Comparison of ENCODE assay signal across 8 mouse cellular contexts in the genomic region with DNA sequence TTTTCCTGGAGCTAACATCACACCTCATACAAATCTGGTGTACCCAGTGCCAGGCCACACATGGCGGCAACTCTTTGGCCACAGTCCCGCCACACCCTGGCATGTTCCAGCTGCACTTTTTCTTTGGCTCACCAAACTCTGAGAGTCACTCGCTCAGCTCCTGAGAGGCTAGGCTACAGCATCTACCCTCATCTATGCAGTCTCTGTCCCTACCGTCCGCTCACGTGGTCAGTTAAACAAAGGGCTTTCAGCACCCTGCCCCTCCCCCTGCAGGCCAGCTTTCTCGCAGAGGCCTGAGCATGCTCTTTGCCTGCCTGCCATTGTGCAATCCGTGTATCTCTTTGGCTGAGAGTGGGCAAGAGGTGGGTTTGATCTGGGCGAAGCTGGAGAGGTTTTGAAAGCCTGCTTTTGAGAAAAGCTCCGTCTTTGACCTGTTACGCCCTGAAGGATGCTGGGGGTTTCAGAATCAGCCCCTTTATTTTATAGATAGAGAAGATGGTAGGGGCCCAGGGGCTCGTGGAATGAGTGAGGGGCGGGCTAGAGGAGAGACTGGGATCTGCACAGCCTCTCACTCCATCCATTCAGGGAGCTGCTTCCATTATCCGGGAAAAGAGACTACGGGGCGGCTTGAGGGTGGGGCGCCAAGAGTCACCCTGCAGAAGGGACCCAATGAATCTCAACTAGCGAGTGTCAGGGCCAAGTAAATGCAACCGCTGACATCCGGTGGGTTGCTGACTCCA.
DNase-seq lines count a peak whose midpoint lies in the region; ATAC-seq lines count a peak whose summit lies in the region.

No protein-coding gene starts in this region.

- H3K4me2 ChIP-seq in hindbrain, embryonic 16.5 days (ENCODE audit: low read length): peak overlapping the region; percentile 3; the same call in 1 of the 2 replicates
- peak overlapping the region; percentile 27 for H3K4me2 ChIP-seq in midbrain, embryonic 12.5 days (replicated peaks)

- intact Hi-C loops in gastrocnemius, postnatal 36 days (cut with DNase I): no loop called here

- H3K36me3 ChIP-seq in hindbrain, embryonic 16.5 days (ENCODE audit: control insufficient read depth, insufficient read depth, low read length): no peaks in the 10 kb centered on the region
- no peaks in the 10 kb centered on the region for H3K36me3 ChIP-seq in midbrain, embryonic 12.5 days

- peak; percentile 19 for DNase-seq in adrenal gland, postnatal 14 days
- DNase-seq in adrenal gland, adult 18-20 months (ENCODE audit: low spot score in 2 of 2): no peak
- peak; percentile 59 to 64 for DNase-seq in cerebellum, postnatal 14 days
- DNase-seq in gastrocnemius, postnatal 36 days: no peak
- DNase-seq in kidney, adult 11 months: no peak

- H3K4me1 ChIP-seq in hindbrain, embryonic 16.5 days (ENCODE audit: control insufficient read depth, insufficient read depth, low read depth, low read length): peaks cover 8% of the 10 kb centered on the region; the same call in 1 of the 2 replicates
- peaks cover 17% of the 10 kb centered on the region for H3K4me1 ChIP-seq in midbrain, embryonic 12.5 days

- ATAC-seq in hindbrain, embryonic 16.5 days: peak; percentile 84; the same call in 1 of the 2 replicates
- peak; percentile 87 for ATAC-seq in midbrain, embryonic 12.5 days (ENCODE audit: low FRiP score, low read depth)
- ATAC-seq in granulocyte monocyte progenitor cell, adult 5-6 weeks (replicated peaks; ENCODE audit: poor library complexity, severe bottlenecking): no peak

- 0 out of 2 replicates have a peak overlapping the region, but pooled peaks have one; percentile 9 for H3K27ac ChIP-seq in hindbrain, embryonic 16.5 days (ENCODE audit: low read depth, low read length)
- peak overlapping the region; percentile 82 for H3K27ac ChIP-seq in midbrain, embryonic 12.5 days (replicated peaks)

- H3K9ac ChIP-seq in hindbrain, embryonic 16.5 days (ENCODE audit: low read depth, low read length): 0 out of 2 replicates have a peak overlapping the region, but pooled peaks have one; percentile 13
- H3K9ac ChIP-seq in midbrain, embryonic 12.5 days (replicated peaks): peak overlapping the region; percentile 24

- H3K9me3 ChIP-seq in hindbrain, embryonic 16.5 days (ENCODE audit: control insufficient read depth, low read length): no peaks in the 10 kb centered on the region
- H3K9me3 ChIP-seq in midbrain, embryonic 12.5 days: peaks cover 8% of the 10 kb centered on the region; the same call in 1 of the 2 replicates

- H3K27me3 ChIP-seq in hindbrain, embryonic 16.5 days (replicated peaks; ENCODE audit: control insufficient read depth, insufficient read depth, low read length): no peaks in the 10 kb centered on the region
- H3K27me3 ChIP-seq in midbrain, embryonic 12.5 days: peaks cover 20% of the 10 kb centered on the region

- no peak overlapping the region for H3K4me3 ChIP-seq in hindbrain, embryonic 16.5 days (ENCODE audit: low read length)
- H3K4me3 ChIP-seq in midbrain, embryonic 12.5 days: no peak overlapping the region

- WGBS in hindbrain, embryonic 16.5 days: 16% methylated on average over 20 of the region's 20 CpGs
- 30% methylated on average over 20 of the region's 20 CpGs for whole genome bisulfite sequencing in midbrain, embryonic 12.5 days

Comparison
In these comparisons a context has a peak if more than half of its experiments do, and no peak if none do; other contexts are left out.
1. DNase-seq: peak in adrenal gland, postnatal 14 days (single experiment) and cerebellum, postnatal 14 days (2 of 2); none in adrenal gland, adult 18-20 months (0 of 2), gastrocnemius, postnatal 36 days (0 of 2) and kidney, adult 11 months (single experiment).